Mouse (Mus musculus): ENCODE results near the gene Ints14. TPM values are rescaled to one million over a fixed set of nuclear protein-coding genes. Genes with fewer than 3 reads are reported as not detected.
A peak's percentile ranks its signal among the peaks of the same experiment; 100 is the strongest.

Gene Ints14
- 48.4 and 53.2 TPM in 2 replicates for polyA plus RNA-seq (2015; fragmentation: Nextera tagmentation; extraction: Ambion mirVana)

- peak within 1 kb of the TSS; percentile 90 for H3K27ac ChIP-seq
- WGBS = 2% methylated on average over 29 of the region's 29 CpGs
Measured at GRCm38 (mm10) chr9:64960117-64960977, at the start of gene Ints14. Gene Ints14 (plus strand): TSS chr9:64960905.

GRCm38 (mm10) chr9:64913406-64913805 is 47.3 kb upstream of the Ints14 start:
- ATAC-seq = no peak
- no peaks in the 10 kb centered on the region for H3K27me3 ChIP-seq (replicated peaks)
- H3K4me3 ChIP-seq (replicated peaks) = no peak overlapping the region
- no peak overlapping the region for H3K27ac ChIP-seq
- 95% methylated on average over 4 of the region's 4 CpGs for WGBS
- H3K36me3 ChIP-seq = no peaks in the 10 kb centered on the region
- no peak overlapping the region for H3K4me2 ChIP-seq (replicated peaks)
- no peak overlapping the region for H3K9ac ChIP-seq
- no peaks in the 10 kb centered on the region for H3K9me3 ChIP-seq
- H3K4me1 ChIP-seq (replicated peaks) = no peaks in the 10 kb centered on the region

More at GRCm38 (mm10) chr9:64960117-64960977, at the start of gene Ints14:
- 0 out of 2 replicates have a peak, but pooled peaks cover 11% of the 10 kb centered on the region for H3K36me3 ChIP-seq
- H3K9me3 ChIP-seq = no peaks in the 10 kb centered on the region
- peak within 1 kb of the TSS; percentile 72 for H3K4me3 ChIP-seq (replicated peaks)
- H3K4me1 ChIP-seq (replicated peaks) = peaks cover 8% of the 10 kb centered on the region
- peak within 1 kb of the TSS; percentile 63 for H3K4me2 ChIP-seq (replicated peaks)
- H3K9ac ChIP-seq = peak within 1 kb of the TSS; percentile 93
- no peaks in the 10 kb centered on the region for H3K27me3 ChIP-seq (replicated peaks)
- peak; percentile 98 for ATAC-seq

DNA sequence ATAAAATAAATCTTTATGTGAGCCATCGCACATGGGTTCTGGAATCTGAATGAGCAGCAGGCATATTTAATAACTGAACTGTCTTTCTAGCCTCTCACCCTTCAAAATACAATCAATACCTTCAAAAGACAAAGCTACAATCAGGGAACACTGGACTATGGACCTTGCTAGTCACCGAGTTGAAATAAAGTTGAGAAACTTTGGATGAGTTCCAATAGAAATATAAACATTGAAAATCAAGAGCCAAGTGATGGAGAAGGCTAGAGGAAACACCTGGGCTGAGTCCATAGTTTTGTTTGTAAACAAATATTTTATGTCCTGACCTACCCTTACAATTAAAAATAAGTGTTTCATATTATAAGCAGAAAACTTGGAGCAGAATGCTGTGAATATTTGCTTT is 46.7 kb upstream of the Ints14 start:
- Histone ChIP-seq H3K9me3 (no peaks in the 10 kb centered on the region), H3K9ac (no peak overlapping the region), H3K4me3 (replicated peaks) (no peak overlapping the region), H3K27me3 (replicated peaks) (no peaks in the 10 kb centered on the region), H3K36me3 (no peaks in the 10 kb centered on the region), H3K4me2 (replicated peaks) (no peak overlapping the region), H3K27ac (no peak overlapping the region), H3K4me1 (replicated peaks) (no peaks in the 10 kb centered on the region)
- ATAC-seq = peak; percentile 39
- WGBS = 62% methylated on average over 2 of the region's 2 CpGs

- Histone ChIP-seq H3K4me1 (replicated peaks) (no peaks in the 10 kb centered on the region), H3K27me3 (replicated peaks) (no peaks in the 10 kb centered on the region), H3K27ac (no peak overlapping the region), H3K4me2 (replicated peaks) (no peak overlapping the region), H3K9me3 (no peaks in the 10 kb centered on the region), H3K9ac (no peak overlapping the region), H3K36me3 (no peaks in the 10 kb centered on the region), H3K4me3 (replicated peaks) (no peak overlapping the region)
- ATAC-seq = no peak
- 79% methylated on average over 4 of the region's 4 CpGs for WGBS
Measured at GRCm38 (mm10) chr9:64914629-64915028, 46.1 kb upstream of the Ints14 start.

GRCm38 (mm10) chr9:64918560-64918959 is 42.1 kb upstream of the Ints14 start:
- Histone ChIP-seq H3K9me3 (no peaks in the 10 kb centered on the region), H3K36me3 (no peaks in the 10 kb centered on the region), H3K4me2 (replicated peaks) (peak overlapping the region; percentile 56), H3K27ac (0 out of 2 replicates have a peak overlapping the region, but pooled peaks have one; percentile 2), H3K9ac (peak overlapping the region; percentile 29; the same call in 1 of the 2 replicates), H3K4me1 (replicated peaks) (no peaks in the 10 kb centered on the region), H3K27me3 (replicated peaks) (no peaks in the 10 kb centered on the region), H3K4me3 (replicated peaks) (peak overlapping the region; percentile 35)
- WGBS = 42% methylated on average over 16 of the region's 16 CpGs
- ATAC-seq = peak; percentile 69; the same call in 1 of the 2 replicates

- Histone ChIP-seq H3K4me3 (replicated peaks) (no peak overlapping the region), H3K4me1 (replicated peaks) (no peaks in the 10 kb centered on the region), H3K27me3 (replicated peaks) (no peaks in the 10 kb centered on the region), H3K9me3 (no peaks in the 10 kb centered on the region), H3K36me3 (no peaks in the 10 kb centered on the region), H3K9ac (no peak overlapping the region), H3K4me2 (replicated peaks) (no peak overlapping the region), H3K27ac (no peak overlapping the region)
- 84% methylated on average over 5 of the region's 5 CpGs for WGBS
- no peak for ATAC-seq
Measured at GRCm38 (mm10) chr9:64925771-64926170, 34.9 kb upstream of the Ints14 start.

DNA sequence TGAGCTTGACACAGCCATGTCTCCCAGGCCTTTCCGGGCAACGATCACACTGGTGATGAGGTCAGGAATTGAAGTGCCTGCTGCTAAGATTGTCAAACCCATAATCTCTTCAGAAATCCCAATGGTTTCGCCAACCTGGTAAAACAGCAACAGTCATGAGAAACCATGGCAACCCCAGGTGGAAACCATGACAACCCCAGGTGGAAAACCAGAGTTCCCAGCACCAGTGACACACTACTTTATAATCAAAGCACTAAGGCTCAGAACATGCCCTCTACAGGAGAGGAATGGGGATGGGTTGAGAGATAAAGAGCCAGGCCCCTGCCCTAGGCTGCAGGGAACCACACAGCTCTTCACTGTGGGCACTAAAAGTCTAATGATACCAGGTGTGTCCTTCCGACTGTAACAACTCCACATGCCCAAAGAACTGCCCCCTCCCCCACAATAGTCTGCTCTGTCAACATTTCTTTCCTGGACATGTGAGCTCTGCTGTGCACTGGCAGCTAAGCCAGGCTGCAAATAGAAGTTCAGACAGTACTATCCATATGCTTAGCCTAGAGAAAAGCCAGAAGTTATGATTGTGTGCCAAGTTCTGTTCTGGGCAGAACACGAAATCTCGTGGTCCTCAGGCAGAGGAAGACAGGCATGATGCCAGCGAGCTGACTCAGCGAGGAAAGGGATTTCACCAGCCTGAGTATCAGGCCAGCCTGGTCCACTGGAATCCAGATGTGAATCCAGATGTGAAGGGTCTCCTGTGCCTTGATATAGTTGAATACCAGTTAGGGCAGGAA is 34.3 kb upstream of the Ints14 start:
- no peaks in the 10 kb centered on the region for H3K27me3 ChIP-seq (replicated peaks)
- H3K4me2 ChIP-seq (replicated peaks) = no peak overlapping the region
- H3K9me3 ChIP-seq = no peaks in the 10 kb centered on the region
- H3K4me1 ChIP-seq (replicated peaks) = no peaks in the 10 kb centered on the region
- WGBS = 70% methylated on average over 8 of the region's 8 CpGs
- H3K9ac ChIP-seq = no peak overlapping the region
- no peak overlapping the region for H3K27ac ChIP-seq
- H3K36me3 ChIP-seq = no peaks in the 10 kb centered on the region
- H3K4me3 ChIP-seq (replicated peaks) = no peak overlapping the region
- ATAC-seq = peak; percentile 62; the same call in 1 of the 2 replicates

DNA sequence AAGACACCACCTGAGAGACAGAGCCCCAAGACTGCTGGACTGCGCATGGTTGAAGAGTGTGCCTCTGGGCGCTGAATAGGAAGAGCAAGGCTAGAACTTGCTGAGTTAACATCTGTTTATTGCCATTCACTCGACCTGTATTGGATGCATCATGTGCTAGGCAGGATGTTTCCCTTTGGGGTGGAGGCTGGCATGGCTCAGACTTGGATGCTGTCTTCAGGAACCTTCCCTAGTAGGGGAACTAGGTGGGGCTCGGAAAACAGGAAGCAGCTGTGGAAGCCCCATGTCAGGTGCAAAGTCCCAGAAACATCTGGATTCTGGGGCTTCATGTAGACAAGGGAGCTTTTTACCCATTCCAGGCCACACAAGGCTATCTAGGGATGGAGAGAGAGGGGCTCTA is 30.4 kb upstream of the Ints14 start:
- H3K4me3 ChIP-seq (replicated peaks) = no peak overlapping the region
- no peaks in the 10 kb centered on the region for H3K9me3 ChIP-seq
- H3K9ac ChIP-seq = no peak overlapping the region
- ATAC-seq = no peak
- no peak overlapping the region for H3K27ac ChIP-seq
- no peak overlapping the region for H3K4me2 ChIP-seq (replicated peaks)
- H3K4me1 ChIP-seq (replicated peaks) = peaks cover 6% of the 10 kb centered on the region; the same call in 1 of the 2 replicates
- H3K36me3 ChIP-seq = no peaks in the 10 kb centered on the region
- no peaks in the 10 kb centered on the region for H3K27me3 ChIP-seq (replicated peaks)
- 75% methylated on average over 4 of the region's 4 CpGs for WGBS

DNA sequence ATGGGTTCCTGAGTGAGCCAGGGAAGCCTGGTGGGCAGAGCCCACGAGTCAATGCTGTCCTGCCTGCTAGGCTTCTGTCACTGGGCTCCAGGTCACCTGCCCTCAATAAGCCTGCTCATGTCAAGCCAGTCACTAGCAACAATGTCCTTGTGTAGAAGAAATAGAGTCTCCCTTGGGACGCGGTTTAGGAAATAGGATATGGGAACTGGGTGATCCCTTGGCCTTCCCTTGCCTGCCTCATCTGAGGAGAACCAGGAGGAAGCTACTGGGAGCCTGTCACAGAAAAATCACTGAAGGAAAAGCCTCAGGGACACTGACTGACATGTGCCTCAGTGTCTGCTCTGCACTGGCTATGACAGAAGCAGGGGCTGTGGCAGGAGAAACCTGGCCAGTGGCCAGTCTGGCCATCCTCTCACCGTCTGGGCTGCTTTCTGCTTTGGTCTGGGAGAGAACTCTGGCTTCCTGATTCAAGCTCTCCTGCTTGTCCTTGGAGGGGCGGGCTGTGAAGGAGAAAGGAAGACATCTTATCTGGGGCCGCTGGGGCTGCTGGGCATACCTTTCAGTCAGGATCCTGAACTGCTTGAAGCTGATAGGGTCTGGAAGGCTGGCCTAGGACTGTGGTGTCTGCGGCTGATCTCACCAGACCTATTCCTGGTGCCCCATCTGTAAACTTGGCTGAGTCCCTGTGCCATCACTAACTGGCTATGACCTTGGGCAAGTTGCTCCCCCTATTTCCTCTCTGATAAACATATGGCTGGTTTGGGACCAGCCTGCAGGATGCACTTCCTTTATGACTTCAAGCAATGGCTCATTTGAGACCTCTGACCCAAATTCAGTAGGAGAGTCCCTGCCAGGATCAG is 28.7 kb upstream of the Ints14 start:
- Histone ChIP-seq H3K27ac (no peak overlapping the region), H3K9me3 (no peaks in the 10 kb centered on the region), H3K36me3 (no peaks in the 10 kb centered on the region), H3K9ac (no peak overlapping the region), H3K4me2 (replicated peaks) (no peak overlapping the region), H3K4me1 (replicated peaks) (peaks cover 6% of the 10 kb centered on the region; the same call in 1 of the 2 replicates), H3K27me3 (replicated peaks) (no peaks in the 10 kb centered on the region), H3K4me3 (replicated peaks) (no peak overlapping the region)
- no peak for ATAC-seq
- WGBS = 74% methylated on average over 7 of the region's 7 CpGs

DNA sequence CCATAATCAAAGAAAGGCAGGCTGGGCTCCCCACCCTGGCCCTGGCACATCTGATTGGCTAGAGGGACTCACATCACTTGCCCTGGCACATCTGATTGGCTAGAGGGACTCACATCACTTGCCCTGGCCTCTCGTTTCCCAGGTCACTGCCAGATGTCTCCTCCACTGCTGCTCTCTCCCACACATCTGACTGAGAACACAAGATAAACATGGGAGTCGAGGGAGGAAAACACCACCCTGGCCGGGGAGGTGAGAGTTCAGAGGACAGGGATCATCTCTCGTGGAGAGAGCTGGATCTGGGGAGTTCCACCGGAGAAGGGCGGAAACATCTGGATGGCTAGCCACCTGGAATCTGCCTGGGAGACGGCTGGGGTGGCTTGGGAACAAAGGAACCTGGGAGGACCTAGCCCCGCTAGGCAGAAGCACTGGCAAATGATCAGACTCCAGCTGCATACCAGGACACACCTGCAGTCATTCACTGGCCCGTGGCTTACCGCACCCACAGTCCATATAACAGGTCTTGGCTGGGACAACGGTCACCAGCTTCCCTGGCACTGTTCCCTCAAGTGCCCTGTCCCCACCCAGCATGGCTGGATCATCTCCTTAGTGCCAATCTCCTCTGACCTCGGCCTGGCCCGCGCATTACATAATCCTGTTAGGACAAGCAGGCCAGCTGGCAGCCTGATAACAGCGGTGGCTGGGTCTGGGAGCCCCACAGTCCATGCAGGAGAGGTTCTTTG is 26.5 kb upstream of the Ints14 start:
- no peak overlapping the region; the same call in 1 of the 2 replicates for H3K4me2 ChIP-seq (replicated peaks)
- H3K27ac ChIP-seq = no peak overlapping the region
- no peak overlapping the region for H3K9ac ChIP-seq
- H3K9me3 ChIP-seq = no peaks in the 10 kb centered on the region
- peaks cover 6% of the 10 kb centered on the region; the same call in 1 of the 2 replicates for H3K4me1 ChIP-seq (replicated peaks)
- no peak overlapping the region for H3K4me3 ChIP-seq (replicated peaks)
- H3K36me3 ChIP-seq = no peaks in the 10 kb centered on the region
- peak; percentile 60 for ATAC-seq
- WGBS = 35% methylated on average over 15 of the region's 15 CpGs
- H3K27me3 ChIP-seq (replicated peaks) = no peaks in the 10 kb centered on the region

GRCm38 (mm10) chr9:64936508-64936907 is 24.2 kb upstream of the Ints14 start:
- ATAC-seq = no peak; the same call in 1 of the 2 replicates
- Histone ChIP-seq H3K4me2 (replicated peaks) (no peak overlapping the region), H3K4me1 (replicated peaks) (peaks cover 6% of the 10 kb centered on the region; the same call in 1 of the 2 replicates), H3K4me3 (replicated peaks) (no peak overlapping the region), H3K36me3 (no peaks in the 10 kb centered on the region), H3K27ac (no peak overlapping the region), H3K27me3 (replicated peaks) (no peaks in the 10 kb centered on the region), H3K9ac (no peak overlapping the region), H3K9me3 (no peaks in the 10 kb centered on the region)
- WGBS = 6% methylated on average over 6 of the region's 6 CpGs

Data from intestine, embryonic 15.5 days (tissue).